Mouse (Mus musculus): ENCODE measurements around the gene Ipo11. TPM values are rescaled to one million over a fixed set of nuclear protein-coding genes. Genes with fewer than 3 reads are reported as not detected.

The Ipo11 gene
- polyA plus RNA-seq, 1 experiment from 2014 or later: 61.1 TPM

DNA sequence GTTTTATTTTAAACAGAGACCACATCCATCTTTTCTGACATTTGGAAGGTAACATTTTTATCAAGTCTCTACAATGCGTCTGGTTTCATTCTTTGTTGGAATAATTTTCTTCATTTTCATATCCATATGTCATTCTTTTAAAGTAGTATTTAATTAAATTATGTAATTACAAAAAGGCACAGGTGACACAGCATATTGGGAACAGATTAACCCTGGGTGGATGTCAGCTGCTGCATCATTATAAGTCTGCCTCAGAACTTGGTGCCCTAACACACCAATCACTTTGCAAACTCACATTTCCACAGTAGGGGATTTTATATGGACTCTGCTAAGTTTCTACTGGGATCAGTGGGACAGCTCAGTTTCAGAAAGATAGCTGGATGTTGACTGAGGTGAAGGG, 184.8 kb downstream of the Ipo11 start:
- no peaks in the 10 kb centered on the region for H3K9me3 ChIP-seq

GRCm38 (mm10) chr13:106746823-106747222, 189.9 kb downstream of the Ipo11 start:
- no peak overlapping the region for H3K9ac ChIP-seq
- no peak for ATAC-seq (ENCODE audit: borderline replicate concordance, extremely low read depth, low FRiP score, low TSS enrichment)
- H3K4me2 ChIP-seq: no peak overlapping the region
- H3K4me3 ChIP-seq: no peak overlapping the region
- no peaks in the 10 kb centered on the region for H3K27me3 ChIP-seq
- no peaks in the 10 kb centered on the region for H3K9me3 ChIP-seq
- H3K4me1 ChIP-seq: no peaks in the 10 kb centered on the region
- H3K27ac ChIP-seq: no peak overlapping the region
- WGBS: 55% methylated on average over 5 of the region's 5 CpGs
- H3K36me3 ChIP-seq: no peaks in the 10 kb centered on the region

More for the DNA sequence above, 184.8 kb downstream of the Ipo11 start:
- no peaks in the 10 kb centered on the region for H3K27me3 ChIP-seq
- no peaks in the 10 kb centered on the region for H3K36me3 ChIP-seq
- H3K4me2 ChIP-seq: no peak overlapping the region
- no peak overlapping the region for H3K9ac ChIP-seq
- H3K4me1 ChIP-seq: no peaks in the 10 kb centered on the region
- H3K4me3 ChIP-seq: no peak overlapping the region
- H3K27ac ChIP-seq: no peak overlapping the region
- ATAC-seq (ENCODE audit: borderline replicate concordance, extremely low read depth, low FRiP score, low TSS enrichment): no peak
- WGBS: 77% methylated on average over 1 of the region's 1 CpGs

DNA sequence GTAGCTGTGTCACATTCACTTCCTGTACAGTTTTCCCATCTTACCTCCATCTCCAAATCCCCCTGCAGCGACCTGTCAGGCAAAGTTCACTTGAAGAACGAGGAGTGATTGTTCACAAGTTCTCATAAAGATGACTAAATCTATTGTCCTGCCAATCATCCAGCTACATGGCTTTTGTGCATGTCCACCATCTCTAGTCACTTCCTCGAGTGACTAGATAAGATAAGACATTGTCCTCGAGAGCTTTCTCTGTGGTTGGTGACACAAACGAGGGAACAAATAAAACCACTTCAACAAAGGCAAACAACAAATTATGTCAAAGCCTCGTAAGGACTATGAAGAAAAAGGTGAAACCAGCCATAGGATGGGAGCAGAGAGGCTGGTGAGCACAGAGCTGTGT, 191.6 kb downstream of the Ipo11 start:
- no peaks in the 10 kb centered on the region for H3K36me3 ChIP-seq
- WGBS: 35% methylated on average over 6 of the region's 6 CpGs
- H3K27me3 ChIP-seq: no peaks in the 10 kb centered on the region
- no peaks in the 10 kb centered on the region for H3K9me3 ChIP-seq
- H3K9ac ChIP-seq: no peak overlapping the region
- H3K4me1 ChIP-seq: no peaks in the 10 kb centered on the region
- ATAC-seq (ENCODE audit: borderline replicate concordance, extremely low read depth, low FRiP score, low TSS enrichment): no peak
- H3K27ac ChIP-seq: no peak overlapping the region
- no peak overlapping the region for H3K4me3 ChIP-seq
- H3K4me2 ChIP-seq: no peak overlapping the region

Other genes starting within 250 kb of the Ipo11 start
- gene Dimt1, start 10.2 kb upstream of the Ipo11 start, polyA plus RNA-seq (2015; fragmentation: Nextera tagmentation; extraction: Ambion mirVana): 44.1 and 44.2 TPM in 2 replicates
- gene Kif2a, start 85.2 kb upstream of the Ipo11 start, polyA plus RNA-seq (2015; fragmentation: Nextera tagmentation; extraction: Ambion mirVana): 23.3 and 24.0 TPM in 2 replicates